Mouse (Mus musculus): ENCODE measurements around the gene Zfp638.
"Not testable (repeated sequence)": the region's sequence is repeated elsewhere in the genome, so short reads cannot be mapped to it uniquely, and the experiment has no call there.

Zfp638 gene

GRCm38 (mm10) chr6:84009915-84010302, 143.0 kb downstream of the Zfp638 start:
- no peak for DNase-seq (ENCODE audit: low read depth, low spot score)

- no peak for DNase-seq (ENCODE audit: low read depth, low spot score)
Measured at GRCm38 (mm10) chr6:84010303-84011225, 143.7 kb downstream of the Zfp638 start.

- not testable (repeated sequence) for DNase-seq (ENCODE audit: low read depth, low spot score)
Measured at GRCm38 (mm10) chr6:84014961-84015683, 148.2 kb downstream of the Zfp638 start.

- no peak for DNase-seq (ENCODE audit: low read depth, low spot score)
Measured at GRCm38 (mm10) chr6:84016851-84017250, 149.9 kb downstream of the Zfp638 start.

- no peak for DNase-seq (ENCODE audit: low read depth, low spot score)
Measured at GRCm38 (mm10) chr6:84017392-84017791, 150.5 kb downstream of the Zfp638 start.

GRCm38 (mm10) chr6:84018906-84019550, 152.1 kb downstream of the Zfp638 start:
- no peak for DNase-seq (ENCODE audit: low read depth, low spot score)

- no peak for DNase-seq (ENCODE audit: low read depth, low spot score)
Measured at GRCm38 (mm10) chr6:84020002-84020401, 153.1 kb downstream of the Zfp638 start.

GRCm38 (mm10) chr6:84021990-84022389, 155.1 kb downstream of the Zfp638 start:
- no peak for DNase-seq (ENCODE audit: low read depth, low spot score)

- no peak for DNase-seq (ENCODE audit: low read depth, low spot score)
Measured at GRCm38 (mm10) chr6:84025636-84026035, 158.7 kb downstream of the Zfp638 start.

GRCm38 (mm10) chr6:84028791-84029190, 161.9 kb downstream of the Zfp638 start:
- DNase-seq (ENCODE audit: low read depth, low spot score): no peak

GRCm38 (mm10) chr6:84029775-84030174, 162.9 kb downstream of the Zfp638 start:
- DNase-seq (ENCODE audit: low read depth, low spot score): no peak

GRCm38 (mm10) chr6:84032516-84032915, 165.6 kb downstream of the Zfp638 start:
- not testable (repeated sequence) for DNase-seq (ENCODE audit: low read depth, low spot score)

Data from embryo, embryonic 11.5 days (tissue).